Mouse (Mus musculus): ENCODE data around the gene Mical3. TPM values are rescaled to one million over a fixed set of nuclear protein-coding genes. Genes with fewer than 3 reads are reported as not detected.

Gene Mical3
- polyA plus RNA-seq, 1 experiment from 2014 or later = 11.1 TPM

GRCm38 (mm10) chr6:121035268-121035667, 95.5 kb downstream of the Mical3 start:
- ATAC-seq (replicated peaks; ENCODE audit: insufficient number of reproducible peaks, low FRiP score, low TSS enrichment, low read depth) = no peak; the same call in 1 of the 2 replicates
- H3K9ac ChIP-seq (replicated peaks; ENCODE audit: low read length) = no peak overlapping the region; the same call in 1 of the 2 replicates
- 77% methylated on average over 12 of the region's 12 CpGs for WGBS
- no peak overlapping the region for H3K4me3 ChIP-seq (ENCODE audit: low read depth, low read length)
- no peaks in the 10 kb centered on the region for H3K4me1 ChIP-seq (ENCODE audit: control insufficient read depth, insufficient read depth, low read length)
- no peak overlapping the region for H3K27ac ChIP-seq (replicated peaks; ENCODE audit: low read depth, low read length)
- no peak overlapping the region for H3K4me2 ChIP-seq (ENCODE audit: low read depth, low read length)
- DNase-seq (ENCODE audit: low spot score) = no peak
- no peaks in the 10 kb centered on the region for H3K9me3 ChIP-seq (replicated peaks; ENCODE audit: control insufficient read depth, low read length)
- no peaks in the 10 kb centered on the region for H3K27me3 ChIP-seq (ENCODE audit: control insufficient read depth, insufficient read depth, low read length)
- peaks cover 4% of the 10 kb centered on the region for H3K36me3 ChIP-seq (replicated peaks; ENCODE audit: control insufficient read depth, insufficient read depth, low read depth, low read length)

DNA sequence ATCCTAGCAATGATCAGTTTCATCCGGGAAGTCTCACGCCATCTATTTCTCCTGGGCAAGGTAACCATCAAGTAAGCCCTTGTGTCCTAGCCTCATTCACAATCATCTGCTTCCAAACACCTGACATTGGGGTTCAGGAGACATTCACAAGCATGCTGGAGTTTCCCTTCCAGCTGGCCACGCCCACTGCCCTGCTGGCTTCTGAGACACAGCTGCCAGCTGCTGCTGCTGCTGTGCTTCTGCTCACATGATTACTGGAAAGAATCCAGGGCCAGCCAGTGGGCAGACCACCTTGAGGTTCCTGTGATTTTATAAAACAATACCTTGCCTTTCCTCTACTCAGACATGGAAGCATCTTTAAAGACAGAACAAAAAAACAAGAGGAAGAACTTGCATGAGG, 97.5 kb downstream of the Mical3 start:
- no peak overlapping the region for H3K4me3 ChIP-seq (ENCODE audit: low read depth, low read length)
- WGBS = 90% methylated on average over 3 of the region's 3 CpGs
- ATAC-seq (replicated peaks; ENCODE audit: insufficient number of reproducible peaks, low FRiP score, low TSS enrichment, low read depth) (no peak), DNase-seq (ENCODE audit: low spot score) (no peak)
- peaks cover 2% of the 10 kb centered on the region for H3K36me3 ChIP-seq (replicated peaks; ENCODE audit: control insufficient read depth, insufficient read depth, low read depth, low read length)
- H3K4me2 ChIP-seq (ENCODE audit: low read depth, low read length) = no peak overlapping the region
- no peak overlapping the region for H3K9ac ChIP-seq (replicated peaks; ENCODE audit: low read length)
- H3K27ac ChIP-seq (replicated peaks; ENCODE audit: low read depth, low read length) = no peak overlapping the region
- no peaks in the 10 kb centered on the region for H3K4me1 ChIP-seq (ENCODE audit: control insufficient read depth, insufficient read depth, low read length)
- H3K27me3 ChIP-seq (ENCODE audit: control insufficient read depth, insufficient read depth, low read length) = no peaks in the 10 kb centered on the region
- no peaks in the 10 kb centered on the region for H3K9me3 ChIP-seq (replicated peaks; ENCODE audit: control insufficient read depth, low read length)

GRCm38 (mm10) chr6:121031370-121031769, 99.4 kb downstream of the Mical3 start:
- no peaks in the 10 kb centered on the region for H3K4me1 ChIP-seq (ENCODE audit: control insufficient read depth, insufficient read depth, low read length)
- H3K36me3 ChIP-seq (replicated peaks; ENCODE audit: control insufficient read depth, insufficient read depth, low read depth, low read length) = peaks cover 2% of the 10 kb centered on the region; the same call in 1 of the 2 replicates
- H3K4me2 ChIP-seq (ENCODE audit: low read depth, low read length) = no peak overlapping the region
- no peaks in the 10 kb centered on the region for H3K9me3 ChIP-seq (replicated peaks; ENCODE audit: control insufficient read depth, low read length)
- ATAC-seq (replicated peaks; ENCODE audit: insufficient number of reproducible peaks, low FRiP score, low TSS enrichment, low read depth) = no peak
- 91% methylated on average over 7 of the region's 7 CpGs for WGBS
- DNase-seq (ENCODE audit: low spot score) = no peak
- H3K4me3 ChIP-seq (ENCODE audit: low read depth, low read length) = no peak overlapping the region
- no peaks in the 10 kb centered on the region for H3K27me3 ChIP-seq (ENCODE audit: control insufficient read depth, insufficient read depth, low read length)
- H3K27ac ChIP-seq (replicated peaks; ENCODE audit: low read depth, low read length) = no peak overlapping the region
- no peak overlapping the region for H3K9ac ChIP-seq (replicated peaks; ENCODE audit: low read length)

DNA sequence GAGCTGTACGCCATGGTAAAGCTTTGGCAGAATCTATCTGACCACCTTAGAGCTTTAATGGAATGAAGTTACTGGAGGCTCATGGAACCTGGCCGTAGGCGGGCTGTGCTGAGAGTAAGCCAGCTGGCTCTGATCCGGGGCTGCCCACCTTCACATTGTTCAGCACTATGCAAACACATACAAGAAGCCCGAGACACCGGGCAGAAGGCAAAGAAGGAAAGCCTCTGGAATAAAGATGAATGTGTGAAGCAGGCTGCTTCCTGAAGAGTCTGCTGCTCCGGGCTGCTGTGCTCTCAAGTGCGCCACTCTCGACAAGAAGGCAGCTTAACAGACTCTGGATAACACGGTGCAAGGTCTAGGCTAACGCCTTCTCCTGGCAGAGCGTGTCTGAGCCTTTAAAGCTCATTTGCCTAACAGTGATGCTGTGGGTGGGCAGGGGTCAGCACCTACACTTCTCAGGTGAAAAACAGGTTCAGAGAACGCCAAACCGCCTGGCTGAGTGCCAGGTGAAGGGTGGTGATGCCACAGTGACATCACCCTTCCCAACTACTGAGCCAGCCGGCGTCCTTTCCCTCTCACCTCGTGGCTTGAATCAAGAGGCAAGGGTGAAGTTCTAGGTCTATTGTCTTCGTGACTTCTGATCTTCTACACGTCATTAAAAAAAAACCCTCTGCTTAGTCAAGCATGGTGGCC, 100.8 kb downstream of the Mical3 start:
- Histone ChIP-seq H3K9me3 (replicated peaks; ENCODE audit: control insufficient read depth, low read length) (no peaks in the 10 kb centered on the region), H3K27me3 (ENCODE audit: control insufficient read depth, insufficient read depth, low read length) (no peaks in the 10 kb centered on the region), H3K4me1 (ENCODE audit: control insufficient read depth, insufficient read depth, low read length) (no peaks in the 10 kb centered on the region), H3K4me3 (ENCODE audit: low read depth, low read length) (no peak overlapping the region), H3K4me2 (ENCODE audit: low read depth, low read length) (no peak overlapping the region), H3K9ac (replicated peaks; ENCODE audit: low read length) (no peak overlapping the region), H3K27ac (replicated peaks; ENCODE audit: low read depth, low read length) (no peak overlapping the region), H3K36me3 (replicated peaks; ENCODE audit: control insufficient read depth, insufficient read depth, low read depth, low read length) (peaks cover 2% of the 10 kb centered on the region; the same call in 1 of the 2 replicates)
- DNase-seq (ENCODE audit: low spot score) (no peak), ATAC-seq (replicated peaks; ENCODE audit: insufficient number of reproducible peaks, low FRiP score, low TSS enrichment, low read depth) (no peak)
- 91% methylated on average over 19 of the region's 19 CpGs for WGBS

DNA sequence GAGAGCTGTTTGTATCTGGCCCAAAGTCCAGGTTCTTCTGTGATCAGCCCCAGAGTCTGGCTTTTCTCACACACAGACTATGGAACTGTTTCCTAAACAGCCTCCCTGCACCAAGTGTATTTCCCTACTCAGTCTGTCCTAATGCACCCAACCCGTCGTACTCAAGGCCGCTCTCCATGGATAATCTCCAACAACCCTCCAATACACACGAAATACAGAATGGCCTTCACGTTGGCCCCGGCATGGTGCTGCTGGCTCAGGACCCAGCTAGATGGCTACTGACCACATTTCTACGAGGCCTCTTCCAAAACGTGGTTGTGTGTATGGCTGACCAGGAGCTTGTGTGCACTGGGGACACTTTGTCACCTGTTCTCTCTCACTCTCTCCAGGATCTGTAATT, 102.3 kb downstream of the Mical3 start:
- H3K4me2 ChIP-seq (ENCODE audit: low read depth, low read length) = no peak overlapping the region
- no peaks in the 10 kb centered on the region for H3K9me3 ChIP-seq (replicated peaks; ENCODE audit: control insufficient read depth, low read length)
- ATAC-seq (replicated peaks; ENCODE audit: insufficient number of reproducible peaks, low FRiP score, low TSS enrichment, low read depth) = no peak
- no peaks in the 10 kb centered on the region for H3K27me3 ChIP-seq (ENCODE audit: control insufficient read depth, insufficient read depth, low read length)
- no peak for DNase-seq (ENCODE audit: low spot score)
- WGBS = 95% methylated on average over 8 of the region's 8 CpGs
- H3K4me3 ChIP-seq (ENCODE audit: low read depth, low read length) = no peak overlapping the region
- no peaks in the 10 kb centered on the region for H3K4me1 ChIP-seq (ENCODE audit: control insufficient read depth, insufficient read depth, low read length)
- no peak overlapping the region for H3K27ac ChIP-seq (replicated peaks; ENCODE audit: low read depth, low read length)
- no peak overlapping the region for H3K9ac ChIP-seq (replicated peaks; ENCODE audit: low read length)
- peaks cover 2% of the 10 kb centered on the region; the same call in 1 of the 2 replicates for H3K36me3 ChIP-seq (replicated peaks; ENCODE audit: control insufficient read depth, insufficient read depth, low read depth, low read length)

DNA sequence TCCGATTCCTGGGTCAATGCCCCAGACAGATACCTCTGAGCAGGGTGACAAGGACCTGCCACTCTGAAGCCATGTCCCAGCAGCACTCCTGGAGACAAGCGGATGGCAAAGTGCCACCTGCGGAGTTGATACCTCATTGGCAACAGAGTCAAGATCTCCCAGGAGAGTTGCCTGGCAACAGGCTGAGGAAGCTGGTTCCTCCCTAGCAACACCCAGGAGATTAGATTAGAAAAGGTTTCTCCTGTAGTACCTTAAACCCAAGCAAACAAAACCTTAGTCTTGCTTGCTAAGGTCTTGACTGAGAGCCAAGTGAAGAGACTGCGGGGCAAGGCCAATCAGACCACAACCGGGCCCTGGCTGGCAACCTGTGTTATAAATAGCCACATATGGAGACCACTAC, 103.5 kb downstream of the Mical3 start:
- no peaks in the 10 kb centered on the region for H3K27me3 ChIP-seq (ENCODE audit: control insufficient read depth, insufficient read depth, low read length)
- no peaks in the 10 kb centered on the region for H3K4me1 ChIP-seq (ENCODE audit: control insufficient read depth, insufficient read depth, low read length)
- no peak for DNase-seq (ENCODE audit: low spot score)
- no peak overlapping the region for H3K9ac ChIP-seq (replicated peaks; ENCODE audit: low read length)
- 74% methylated on average over 5 of the region's 5 CpGs for WGBS
- no peak for ATAC-seq (replicated peaks; ENCODE audit: insufficient number of reproducible peaks, low FRiP score, low TSS enrichment, low read depth)
- H3K36me3 ChIP-seq (replicated peaks; ENCODE audit: control insufficient read depth, insufficient read depth, low read depth, low read length) = no peaks in the 10 kb centered on the region
- no peak overlapping the region for H3K27ac ChIP-seq (replicated peaks; ENCODE audit: low read depth, low read length)
- H3K4me2 ChIP-seq (ENCODE audit: low read depth, low read length) = no peak overlapping the region
- H3K9me3 ChIP-seq (replicated peaks; ENCODE audit: control insufficient read depth, low read length) = no peaks in the 10 kb centered on the region
- H3K4me3 ChIP-seq (ENCODE audit: low read depth, low read length) = no peak overlapping the region

- WGBS = 82% methylated on average over 7 of the region's 7 CpGs
- no peak overlapping the region for H3K4me2 ChIP-seq (ENCODE audit: low read depth, low read length)
Observed at GRCm38 (mm10) chr6:121026866-121027265, 103.9 kb downstream of the Mical3 start.

GRCm38 (mm10) chr6:121026019-121026584, 104.7 kb downstream of the Mical3 start:
- no peak for ATAC-seq (replicated peaks; ENCODE audit: insufficient number of reproducible peaks, low FRiP score, low TSS enrichment, low read depth)
- H3K9me3 ChIP-seq (replicated peaks; ENCODE audit: control insufficient read depth, low read length) = no peaks in the 10 kb centered on the region
- no peaks in the 10 kb centered on the region for H3K27me3 ChIP-seq (ENCODE audit: control insufficient read depth, insufficient read depth, low read length)
- no peak overlapping the region for H3K4me2 ChIP-seq (ENCODE audit: low read depth, low read length)
- H3K9ac ChIP-seq (replicated peaks; ENCODE audit: low read length) = no peak overlapping the region
- 57% methylated on average over 10 of the region's 10 CpGs for WGBS
- DNase-seq (ENCODE audit: low spot score) = no peak
- H3K36me3 ChIP-seq (replicated peaks; ENCODE audit: control insufficient read depth, insufficient read depth, low read depth, low read length) = no peaks in the 10 kb centered on the region
- H3K4me1 ChIP-seq (ENCODE audit: control insufficient read depth, insufficient read depth, low read length) = no peaks in the 10 kb centered on the region
- H3K4me3 ChIP-seq (ENCODE audit: low read depth, low read length) = no peak overlapping the region
- no peak overlapping the region for H3K27ac ChIP-seq (replicated peaks; ENCODE audit: low read depth, low read length)

More at GRCm38 (mm10) chr6:121026866-121027265, 103.9 kb downstream of the Mical3 start:
- H3K27ac ChIP-seq (replicated peaks; ENCODE audit: low read depth, low read length) = no peak overlapping the region
- H3K4me3 ChIP-seq (ENCODE audit: low read depth, low read length) = no peak overlapping the region
- ATAC-seq (replicated peaks; ENCODE audit: insufficient number of reproducible peaks, low FRiP score, low TSS enrichment, low read depth) (no peak), DNase-seq (ENCODE audit: low spot score) (no peak)
- H3K9ac ChIP-seq (replicated peaks; ENCODE audit: low read length) = no peak overlapping the region
- H3K4me1 ChIP-seq (ENCODE audit: control insufficient read depth, insufficient read depth, low read length) = no peaks in the 10 kb centered on the region
- no peaks in the 10 kb centered on the region for H3K9me3 ChIP-seq (replicated peaks; ENCODE audit: control insufficient read depth, low read length)
- no peaks in the 10 kb centered on the region for H3K27me3 ChIP-seq (ENCODE audit: control insufficient read depth, insufficient read depth, low read length)
- no peaks in the 10 kb centered on the region for H3K36me3 ChIP-seq (replicated peaks; ENCODE audit: control insufficient read depth, insufficient read depth, low read depth, low read length)
